Mouse (Mus musculus) 3134 (cell line): ENCODE data around the gene Fcgbp.
A peak's percentile ranks its signal among the peaks of the same experiment; 100 is the strongest.
"Not testable (repeated sequence)": the region's sequence is repeated elsewhere in the genome, so short reads cannot be mapped to it uniquely, and the experiment has no call there.

Source experiments
- DNase-seq: peaks from one replicate; pipeline ENCODE4 v3.0.0-alpha.2; 2011; ENCODE audit warnings: low spot score; ENCODE audit not compliant: insufficient read length; ENCODE audit errors: extremely low read depth

Gene Fcgbp

DNA sequence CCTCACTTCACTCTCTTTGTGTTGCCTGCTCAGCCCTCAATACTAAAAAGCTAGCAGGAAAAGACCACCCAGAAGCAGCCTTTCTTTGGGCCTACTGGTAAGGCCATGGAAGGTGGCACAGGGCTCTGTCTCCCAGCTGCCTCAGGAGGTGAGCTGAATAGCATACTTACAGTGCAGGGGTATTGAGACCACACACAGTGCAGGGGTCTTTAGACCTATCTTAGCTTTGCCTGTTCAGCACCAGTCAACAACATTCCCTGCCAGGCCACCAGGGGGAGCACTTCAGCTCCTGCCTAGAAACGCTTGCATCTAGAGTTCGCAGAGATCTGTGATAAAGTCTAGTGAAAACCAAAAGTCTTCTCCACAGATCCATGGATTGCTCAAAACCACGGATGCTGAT is 77.2 kb downstream of the Fcgbp start:
- DNase-seq = no peak

DNA sequence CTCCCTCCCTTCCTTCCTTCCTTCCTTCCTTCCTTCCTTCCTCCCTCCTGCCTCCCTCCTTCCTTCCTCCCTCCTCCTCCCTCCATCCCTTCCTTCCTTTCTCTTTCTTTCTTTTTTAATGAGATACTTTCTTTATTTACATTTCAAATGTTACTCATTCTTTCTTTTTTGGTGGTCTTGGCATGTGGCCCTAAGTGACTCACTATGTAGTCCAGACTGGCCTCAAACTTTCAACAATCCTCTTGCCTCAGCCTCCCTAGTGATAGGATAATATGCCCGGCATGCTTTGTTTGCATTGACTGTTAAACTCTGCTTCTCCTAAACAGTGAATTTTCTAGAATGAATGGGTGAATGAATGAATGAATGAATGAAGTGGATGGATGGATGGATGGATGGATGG is 78.8 kb downstream of the Fcgbp start:
- no peak for DNase-seq

DNA sequence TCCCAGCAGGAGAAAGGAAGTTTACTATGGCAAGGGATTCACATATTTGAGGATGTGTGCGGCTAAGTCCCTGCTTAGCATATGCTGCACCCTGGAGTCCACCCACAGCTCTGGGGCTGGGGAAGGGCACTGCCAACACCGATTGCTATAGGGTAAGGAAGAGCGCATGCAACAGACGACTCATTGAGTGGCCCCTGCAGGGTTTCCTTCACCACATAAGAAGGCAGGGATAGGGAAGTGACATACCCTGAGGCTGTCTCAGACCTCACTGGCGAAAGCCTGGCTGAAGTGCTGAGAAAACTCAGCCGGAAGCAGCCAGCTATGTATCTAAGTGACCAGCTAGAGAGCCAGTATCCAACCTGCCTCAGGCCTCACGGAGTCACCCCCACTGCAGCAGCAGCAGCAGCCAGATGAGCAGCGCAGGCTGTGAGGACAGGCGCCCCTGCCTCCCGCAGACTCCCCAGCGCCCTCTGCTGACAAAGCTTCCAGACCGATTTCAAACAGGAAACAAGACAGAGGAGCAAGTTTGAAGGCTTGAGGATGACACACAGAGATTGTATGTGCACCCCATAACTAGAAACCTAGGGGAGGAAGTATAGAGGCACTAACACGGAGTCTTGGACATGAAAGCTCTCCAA is 80.7 kb downstream of the Fcgbp start:
- no peak for DNase-seq

DNA sequence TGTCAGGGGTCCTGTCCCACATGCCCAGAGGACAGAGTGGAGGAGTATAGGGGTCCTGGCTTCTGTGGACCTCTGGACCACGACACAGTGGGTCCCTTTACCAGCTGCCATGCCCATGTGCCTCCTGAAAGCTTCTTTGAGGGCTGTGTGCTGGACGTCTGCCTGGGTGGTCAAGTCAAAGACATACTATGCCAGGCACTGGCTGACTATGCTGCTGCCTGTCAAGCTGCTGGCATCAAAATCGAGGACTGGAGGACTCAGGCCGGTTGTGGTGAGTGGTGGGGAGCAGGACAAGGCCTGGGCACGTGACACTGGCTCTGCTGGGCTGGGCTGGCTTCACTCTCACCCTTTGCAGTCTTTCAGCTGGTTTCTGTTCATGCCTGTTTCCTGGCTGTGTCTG is 82.6 kb downstream of the Fcgbp start:
- DNase-seq = not testable (repeated sequence)

DNA sequence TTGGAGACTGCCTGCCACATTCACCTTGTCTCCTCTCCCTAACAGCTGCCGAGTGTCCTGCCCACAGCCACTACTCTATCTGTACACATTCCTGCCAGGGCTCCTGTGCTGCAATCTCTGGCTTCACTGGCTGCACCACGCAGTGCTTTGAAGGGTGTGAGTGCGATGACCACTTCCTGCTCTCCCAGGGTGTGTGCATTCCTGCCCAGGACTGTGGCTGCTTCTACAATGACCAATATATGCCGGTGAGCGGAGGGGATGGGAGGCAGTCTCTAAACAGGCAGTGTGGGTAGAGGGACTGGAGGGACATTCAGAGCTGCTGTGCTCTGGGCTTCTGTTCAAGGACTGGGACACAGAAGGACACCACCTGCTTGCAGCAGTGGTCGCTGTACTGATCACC is 88.3 kb downstream of the Fcgbp start:
- DNase-seq = peak; percentile 57

DNA sequence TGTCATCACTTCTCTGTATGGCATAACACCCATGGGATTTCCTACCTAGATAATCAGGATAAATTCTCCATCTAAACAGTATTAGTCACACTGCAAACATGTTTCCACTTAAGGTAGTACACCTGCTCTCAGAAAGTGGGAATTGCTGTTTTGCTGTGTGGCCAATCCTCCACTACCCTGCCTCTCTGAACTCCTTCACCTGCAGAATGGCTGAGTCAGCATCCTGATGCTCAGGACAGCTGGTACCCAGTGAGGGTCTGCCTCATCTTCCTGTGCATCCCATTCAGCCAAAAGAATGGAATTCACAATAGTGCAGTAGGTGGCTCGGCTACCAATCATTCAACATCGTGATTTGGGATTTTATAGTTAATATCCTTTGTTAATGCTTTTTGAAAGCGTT is 88.9 kb downstream of the Fcgbp start:
- DNase-seq = no peak

DNA sequence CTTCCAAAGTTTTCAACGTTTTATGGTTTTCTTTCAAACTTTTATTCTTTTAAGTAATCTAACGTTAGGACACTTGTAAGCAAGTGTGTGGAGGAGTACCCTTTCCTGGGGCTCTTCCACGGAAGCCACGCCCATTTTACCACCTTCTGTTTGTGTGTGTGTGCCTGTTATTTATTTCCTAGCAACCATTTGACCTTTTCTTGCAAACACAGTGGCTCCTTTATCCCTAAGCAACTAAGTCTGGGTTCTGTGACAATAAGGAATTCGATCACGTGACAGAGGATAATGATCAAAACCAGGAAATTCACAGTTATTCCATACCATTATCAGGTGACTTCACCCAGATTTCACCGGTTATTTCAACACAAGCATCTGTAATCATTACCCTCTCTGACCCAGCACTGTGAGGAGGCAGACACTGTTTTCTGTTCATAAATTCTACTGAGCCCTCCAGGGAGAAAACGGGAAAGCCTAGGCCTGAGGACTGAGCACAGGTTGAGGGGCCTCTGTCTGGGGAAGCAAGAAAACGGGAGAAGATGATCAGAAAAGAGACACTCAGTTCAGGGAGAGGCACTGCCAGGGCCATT is 90.2 kb downstream of the Fcgbp start:
- no peak for DNase-seq

DNA sequence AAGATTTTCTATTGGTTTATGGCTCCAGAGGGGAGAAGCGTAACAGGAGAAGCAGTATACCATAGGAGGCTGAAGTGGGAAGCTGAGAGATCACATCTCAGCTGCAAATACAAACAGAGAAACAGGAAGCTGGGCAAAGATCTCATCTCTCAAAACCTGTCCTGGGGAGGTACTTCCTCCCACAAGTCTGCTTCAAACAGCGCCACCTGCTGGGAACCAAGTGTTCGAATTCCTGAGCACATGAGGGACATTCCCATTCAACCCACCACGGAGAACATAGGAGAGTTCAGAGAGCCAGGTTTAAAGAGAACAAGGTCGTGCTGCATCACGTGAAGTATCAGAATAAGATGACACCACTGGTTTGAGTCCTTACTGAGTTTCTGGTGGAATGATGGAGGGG is 94.4 kb downstream of the Fcgbp start:
- DNase-seq = no peak

DNA sequence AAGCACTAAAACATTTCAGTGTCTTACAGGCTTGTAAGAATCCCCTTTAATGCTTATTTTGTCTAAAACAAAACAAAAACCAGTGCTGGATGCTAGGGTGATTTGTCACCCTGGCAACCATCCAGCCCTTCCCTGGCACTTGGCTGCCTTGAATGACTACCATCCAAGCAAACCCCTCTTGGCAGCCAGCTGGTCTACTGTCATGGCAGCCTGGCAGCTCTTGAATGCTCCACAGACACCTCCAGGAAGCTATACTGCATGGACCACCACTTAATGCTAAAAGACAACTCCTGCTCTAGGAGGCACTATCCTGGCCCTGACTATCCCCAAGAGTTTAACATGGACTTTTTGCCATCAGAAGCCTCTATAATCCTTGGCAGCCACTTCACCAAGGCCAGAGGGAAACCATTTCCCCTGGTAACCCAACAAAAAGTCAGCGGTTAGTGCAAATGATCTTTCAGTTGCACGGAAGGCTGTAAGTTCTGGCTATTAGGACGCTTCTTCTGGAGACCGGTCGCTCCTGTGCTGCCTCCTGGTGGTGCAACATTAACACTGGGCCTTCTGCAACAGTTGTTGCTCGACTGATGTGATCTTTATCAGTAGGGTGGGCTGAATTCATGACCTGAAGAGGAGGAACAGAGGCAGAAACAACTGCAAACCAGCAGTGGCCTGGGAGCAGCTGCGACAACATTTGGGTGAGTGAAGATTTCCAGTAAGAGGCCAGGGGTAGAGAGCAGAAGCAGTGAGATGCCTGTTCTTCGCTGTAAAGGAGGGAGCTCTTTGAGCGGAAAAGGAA is 97.5 kb downstream of the Fcgbp start:
- DNase-seq = peak; percentile 65

DNA sequence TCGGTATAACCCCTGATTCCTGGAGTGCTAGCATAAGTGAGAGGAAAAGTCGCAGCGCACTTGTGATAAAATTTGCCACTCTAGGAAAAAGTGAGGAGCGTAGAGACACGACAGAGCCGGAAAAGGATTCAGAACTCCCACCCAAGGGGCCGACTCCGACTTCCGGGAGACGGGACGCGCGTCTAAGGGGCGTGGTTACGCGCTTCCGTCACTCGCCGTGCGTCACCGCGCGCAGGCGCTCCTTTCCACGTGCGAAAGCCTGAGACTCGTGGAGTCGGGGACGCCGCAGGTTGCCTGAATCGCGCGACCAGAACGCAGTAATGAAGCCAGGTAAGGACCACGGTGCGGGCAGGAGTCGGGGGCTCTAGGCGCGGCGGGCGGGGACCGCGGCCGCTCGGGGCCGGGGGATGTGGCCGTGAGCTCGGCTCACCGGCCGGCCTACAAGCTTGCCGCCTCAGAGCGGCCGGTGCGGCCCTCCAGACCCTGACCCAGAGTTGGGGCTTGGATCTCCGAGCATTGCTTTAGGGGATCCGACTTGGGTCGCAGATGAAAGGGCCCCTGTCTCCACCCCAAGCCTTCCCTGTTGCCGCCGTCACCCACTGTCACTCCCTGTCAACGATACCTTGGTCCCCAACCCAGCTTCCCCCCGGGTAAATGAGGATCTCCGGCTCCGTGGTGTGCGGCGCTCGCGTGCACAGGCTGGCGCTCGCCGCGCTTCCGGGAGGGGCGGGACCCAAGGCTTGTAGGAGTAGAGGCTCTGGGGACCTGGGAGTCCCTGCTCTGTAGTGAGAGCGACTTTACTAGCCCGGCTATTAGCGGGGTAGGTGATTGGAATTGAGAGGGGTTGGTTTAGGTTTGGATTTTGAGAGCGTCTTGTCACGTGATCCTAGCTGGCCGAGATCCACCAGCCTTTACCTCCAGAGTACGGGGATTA is 98.7 kb downstream of the Fcgbp start, which contains the start of gene Fbl:
Fbl (plus strand) TSS at position 222 of the 934 bp plus-strand sequence.
- peak; percentile 94 for DNase-seq
